Mouse (Mus musculus) neural tube, embryonic 13.5 days (tissue): Measurements from ENCODE around the gene Dgcr8. TPM values are rescaled to one million over a fixed set of nuclear protein-coding genes. Genes with fewer than 3 reads are reported as not detected.

Source experiments
- ATAC-seq: fragments of 200-750 bp; cut with Nextera tagmentation; 2 replicates; pipeline ENCODE4 v1.8.0; 2017; ENCODE audit warnings: low read depth, mild to moderate bottlenecking, moderate TSS enrichment, moderate library complexity
- H3K27ac ChIP-seq: fragments of 300-500 bp; sonication (generic); replicated peaks from 2 replicates; pipeline ENCODE4 v1.5.1; 2015; ENCODE audit warnings: moderate library complexity, mild to moderate bottlenecking, inconsistent platforms
- H3K27me3 ChIP-seq: fragments of 300-500 bp; sonication (generic); 2 replicates; pipeline ENCODE4 v1.6.1; 2015; ENCODE audit warnings: mild to moderate bottlenecking, inconsistent platforms
- H3K36me3 ChIP-seq: fragments of 300-500 bp; sonication (generic); 2 replicates; pipeline ENCODE4 v1.6.1; 2015; ENCODE audit warnings: mild to moderate bottlenecking, inconsistent platforms
- H3K4me1 ChIP-seq: fragments of 300-500 bp; sonication (generic); replicated peaks from 2 replicates; pipeline ENCODE4 v1.6.1; 2015; ENCODE audit warnings: inconsistent platforms
- H3K4me2 ChIP-seq: fragments of 300-500 bp; sonication (generic); 2 replicates; pipeline ENCODE4 v1.6.1; 2015; ENCODE audit warnings: inconsistent platforms, mild to moderate bottlenecking, moderate library complexity
- H3K4me3 ChIP-seq: fragments of 300-500 bp; sonication (generic); 2 replicates; pipeline ENCODE4 v1.5.1; 2015; ENCODE audit warnings: mild to moderate bottlenecking, inconsistent platforms
- H3K9ac ChIP-seq: fragments of 300-500 bp; sonication (generic); 2 replicates; pipeline ENCODE4 v1.6.1; 2015; ENCODE audit warnings: moderate library complexity, mild to moderate bottlenecking, inconsistent platforms
- H3K9me3 ChIP-seq: fragments of 300-500 bp; sonication (generic); 2 replicates; pipeline ENCODE4 v1.6.1; 2016; ENCODE audit warnings: inconsistent platforms
- WGBS: fragments of 180-500 bp; shearing (Covaris S2); methylation state at CpG from one replicate; pipeline ENCODE4 v1.1.7; 2015; 5-methylcytosine and 5-hydroxymethylcytosine counted together
- polyA plus RNA-seq: library from polyadenylated mRNA; unstranded; fragments of >200 nt; fragmentation: Nextera tagmentation; extraction: Ambion mirVana; gene quantifications from 2 replicates; pipeline ENCODE4 v1.2.1, GENCODE M21; 2015

Dgcr8 gene
- polyA plus RNA-seq, 1 experiment from 2014 or later: 31.2 TPM

DNA sequence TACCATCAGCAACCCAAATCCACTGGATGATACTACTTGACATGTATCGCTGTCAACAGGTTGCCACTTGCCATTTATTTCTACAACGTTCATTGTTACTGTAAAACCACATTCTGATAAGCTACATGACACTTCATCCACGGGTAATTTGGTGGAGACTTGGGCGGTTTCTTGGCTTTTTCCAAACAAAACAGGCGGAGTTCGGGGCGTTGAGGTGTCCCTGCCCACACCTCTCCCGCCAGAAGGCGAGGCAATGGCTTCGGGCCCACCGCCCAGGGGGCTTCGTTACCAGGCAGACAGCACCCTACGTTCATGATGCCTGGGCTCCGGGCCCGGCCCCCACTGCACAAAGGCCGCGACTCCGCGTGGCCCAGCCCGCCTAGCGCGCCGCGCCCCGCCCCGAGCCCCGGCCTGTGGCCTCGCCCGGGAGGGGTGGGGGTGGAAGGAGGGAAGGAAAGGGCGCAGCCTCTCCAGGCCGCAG, 425 bp downstream of the Dgcr8 start:
- H3K9ac ChIP-seq: peak overlapping the region; percentile 94
- peaks cover 18% of the 10 kb centered on the region for H3K36me3 ChIP-seq
- WGBS: under 1% methylated on average over 29 of the region's 31 CpGs
- peak overlapping the region; percentile 97 for H3K4me2 ChIP-seq
- peak overlapping the region; percentile 84 for H3K27ac ChIP-seq
- no peaks in the 10 kb centered on the region for H3K27me3 ChIP-seq
- peak overlapping the region; percentile 64 for H3K4me3 ChIP-seq
- peaks cover 33% of the 10 kb centered on the region for H3K4me1 ChIP-seq
- H3K9me3 ChIP-seq: no peaks in the 10 kb centered on the region
- ATAC-seq: peak; percentile 87

GRCm38 (mm10) chr16:18288166-18288565, 880 bp downstream of the Dgcr8 start:
- Histone ChIP-seq H3K4me2 (peak overlapping the region; percentile 97), H3K36me3 (peaks cover 23% of the 10 kb centered on the region), H3K9ac (peak overlapping the region; percentile 94), H3K9me3 (no peaks in the 10 kb centered on the region), H3K4me3 (peak overlapping the region; percentile 64), H3K27ac (peak overlapping the region; percentile 55), H3K27me3 (no peaks in the 10 kb centered on the region), H3K4me1 (peaks cover 33% of the 10 kb centered on the region)
- WGBS: 0% methylated on average over 4 of the region's 4 CpGs
- no peak for ATAC-seq

- H3K9me3 ChIP-seq: no peaks in the 10 kb centered on the region
- H3K4me2 ChIP-seq: no peak overlapping the region
- ATAC-seq: no peak
- no peak overlapping the region for H3K4me3 ChIP-seq
- no peak overlapping the region for H3K9ac ChIP-seq
- no peaks in the 10 kb centered on the region for H3K4me1 ChIP-seq
- 87% methylated on average over 2 of the region's 2 CpGs for WGBS
- no peak overlapping the region for H3K27ac ChIP-seq
- no peaks in the 10 kb centered on the region for H3K27me3 ChIP-seq
- H3K36me3 ChIP-seq: peaks cover 98% of the 10 kb centered on the region
Observed at GRCm38 (mm10) chr16:18275166-18275565, 13.9 kb downstream of the Dgcr8 start.

DNA sequence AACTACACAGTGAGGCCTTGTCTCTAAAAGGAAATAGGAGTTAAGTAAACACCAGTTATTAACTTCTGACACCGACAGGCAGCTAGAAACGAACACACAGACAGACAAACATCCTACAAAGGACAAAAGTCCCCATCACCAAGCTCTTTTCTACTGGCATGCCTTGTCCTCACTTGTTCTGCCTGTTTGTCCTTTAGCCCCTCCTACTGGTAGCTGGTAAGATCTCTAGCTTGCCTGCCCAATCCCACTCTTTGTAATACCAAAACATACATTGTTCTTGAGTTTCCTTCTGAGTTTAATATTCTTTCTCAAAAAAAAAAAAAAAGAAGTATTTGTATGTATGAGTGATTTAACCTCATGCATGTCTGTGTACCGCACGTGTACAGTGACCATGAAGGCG, 20.9 kb downstream of the Dgcr8 start:
- Histone ChIP-seq H3K4me1 (no peaks in the 10 kb centered on the region), H3K9ac (no peak overlapping the region), H3K27me3 (no peaks in the 10 kb centered on the region), H3K4me3 (no peak overlapping the region), H3K9me3 (no peaks in the 10 kb centered on the region), H3K36me3 (peaks cover 93% of the 10 kb centered on the region), H3K27ac (no peak overlapping the region), H3K4me2 (no peak overlapping the region)
- WGBS: 86% methylated on average over 5 of the region's 5 CpGs
- ATAC-seq: no peak

DNA sequence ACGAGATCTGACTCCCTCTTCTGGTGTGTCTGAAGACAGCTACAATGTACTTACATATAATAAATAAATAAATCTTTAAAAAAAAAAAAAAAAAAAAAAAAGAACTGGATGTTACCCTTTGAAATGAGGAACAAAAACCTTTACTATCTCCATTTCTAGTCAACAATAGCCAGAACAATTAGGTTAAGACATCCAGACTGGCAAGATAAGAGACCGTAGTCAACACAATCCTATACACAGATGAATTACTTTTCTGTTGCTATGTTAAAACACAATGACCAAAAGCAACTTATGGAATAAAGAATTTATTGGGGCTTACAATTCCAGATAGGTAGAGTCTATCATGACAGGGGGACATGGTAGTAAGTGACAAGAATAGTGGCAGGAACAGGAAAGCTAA, 24.0 kb downstream of the Dgcr8 start:
- H3K9ac ChIP-seq: no peak overlapping the region
- H3K4me3 ChIP-seq: no peak overlapping the region
- 88% methylated on average over 2 of the region's 2 CpGs for WGBS
- no peaks in the 10 kb centered on the region for H3K9me3 ChIP-seq
- H3K4me1 ChIP-seq: no peaks in the 10 kb centered on the region
- no peaks in the 10 kb centered on the region for H3K27me3 ChIP-seq
- no peak overlapping the region for H3K4me2 ChIP-seq
- no peak overlapping the region for H3K27ac ChIP-seq
- ATAC-seq: no peak
- peaks cover 87% of the 10 kb centered on the region for H3K36me3 ChIP-seq

DNA sequence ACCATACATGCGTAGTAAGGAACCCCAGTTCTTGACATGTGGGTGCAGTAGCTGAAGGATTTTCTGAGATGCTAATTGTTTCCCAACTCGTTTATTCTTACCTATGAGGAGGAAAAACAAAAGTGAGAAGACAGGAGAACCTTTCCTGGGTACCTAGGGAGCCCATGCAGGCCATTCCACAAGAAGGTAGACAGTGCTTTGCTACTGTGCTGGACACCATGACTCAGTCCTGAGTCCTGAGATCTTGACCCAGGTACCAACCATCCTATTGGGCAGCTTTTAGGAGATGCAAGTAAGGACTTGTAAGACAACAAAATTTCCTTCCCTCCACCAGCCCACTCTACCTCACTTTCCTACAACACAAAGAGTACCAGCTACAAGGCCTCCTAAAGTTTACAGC, 30.8 kb downstream of the Dgcr8 start, which contains the start of gene Gm49776:
Gene Gm49776, minus strand, starts transcription at position 101 of the 400 bp plus-strand sequence.
- Histone ChIP-seq H3K9ac (no peak within 1 kb of the TSS), H3K36me3 (peaks cover 92% of the 10 kb centered on the region), H3K27me3 (no peaks in the 10 kb centered on the region), H3K27ac (no peak within 1 kb of the TSS), H3K4me2 (no peak within 1 kb of the TSS), H3K4me3 (no peak within 1 kb of the TSS), H3K4me1 (no peaks in the 10 kb centered on the region), H3K9me3 (no peaks in the 10 kb centered on the region)
- ATAC-seq: no peak
- 94% methylated on average over 2 of the region's 2 CpGs for WGBS

DNA sequence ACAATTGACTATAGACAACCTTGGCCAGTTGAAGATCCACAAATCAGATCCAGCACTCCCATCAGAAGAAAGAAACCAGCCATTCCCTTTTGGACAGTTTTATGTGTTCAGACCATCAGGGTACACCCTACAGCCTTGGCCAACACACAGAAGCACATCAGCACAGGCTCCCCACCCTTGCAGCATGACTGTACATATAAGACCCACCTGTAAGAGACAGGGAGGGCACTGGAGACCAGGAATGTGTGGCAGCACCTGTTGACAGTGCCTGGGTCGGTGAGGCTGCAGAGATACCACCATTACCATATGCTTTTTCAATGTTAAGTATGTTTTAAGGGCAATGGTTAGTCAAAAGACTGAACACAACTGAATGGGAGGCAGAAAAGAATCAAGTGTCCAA, 35.2 kb downstream of the Dgcr8 start:
- 93% methylated on average over 1 of the region's 1 CpGs for WGBS
- no peaks in the 10 kb centered on the region for H3K9me3 ChIP-seq
- peaks cover 81% of the 10 kb centered on the region for H3K36me3 ChIP-seq
- ATAC-seq: no peak
- H3K4me2 ChIP-seq: no peak overlapping the region
- H3K4me1 ChIP-seq: peaks cover 27% of the 10 kb centered on the region
- H3K27me3 ChIP-seq: no peaks in the 10 kb centered on the region
- H3K4me3 ChIP-seq: no peak overlapping the region
- no peak overlapping the region for H3K27ac ChIP-seq
- no peak overlapping the region for H3K9ac ChIP-seq

DNA sequence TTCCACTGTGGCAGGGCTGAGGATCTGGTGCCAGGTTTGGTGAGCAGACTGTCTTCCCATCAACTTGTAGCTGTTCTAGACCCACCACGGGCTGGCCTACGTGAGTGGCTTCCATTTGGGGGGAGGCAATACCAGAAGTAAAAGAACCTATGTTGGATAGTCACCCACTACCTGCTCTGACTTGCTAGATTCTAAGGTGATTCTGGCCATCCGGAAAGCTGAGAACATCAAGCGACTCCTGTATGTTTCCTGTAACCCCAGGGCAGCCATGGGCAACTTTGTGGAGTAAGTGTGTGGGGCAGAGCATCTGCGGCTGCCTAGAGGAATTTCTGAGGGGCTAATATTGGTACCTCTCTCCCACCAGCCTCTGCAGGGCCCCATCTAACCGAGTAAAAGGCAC, 36.3 kb downstream of the Dgcr8 start:
- H3K4me3 ChIP-seq: no peak overlapping the region
- no peaks in the 10 kb centered on the region for H3K9me3 ChIP-seq
- 82% methylated on average over 6 of the region's 6 CpGs for WGBS
- no peak for ATAC-seq
- H3K27me3 ChIP-seq: no peaks in the 10 kb centered on the region
- no peak overlapping the region for H3K4me2 ChIP-seq
- no peak overlapping the region for H3K9ac ChIP-seq
- H3K36me3 ChIP-seq: peaks cover 72% of the 10 kb centered on the region
- H3K4me1 ChIP-seq: peaks cover 29% of the 10 kb centered on the region
- H3K27ac ChIP-seq: no peak overlapping the region

DNA sequence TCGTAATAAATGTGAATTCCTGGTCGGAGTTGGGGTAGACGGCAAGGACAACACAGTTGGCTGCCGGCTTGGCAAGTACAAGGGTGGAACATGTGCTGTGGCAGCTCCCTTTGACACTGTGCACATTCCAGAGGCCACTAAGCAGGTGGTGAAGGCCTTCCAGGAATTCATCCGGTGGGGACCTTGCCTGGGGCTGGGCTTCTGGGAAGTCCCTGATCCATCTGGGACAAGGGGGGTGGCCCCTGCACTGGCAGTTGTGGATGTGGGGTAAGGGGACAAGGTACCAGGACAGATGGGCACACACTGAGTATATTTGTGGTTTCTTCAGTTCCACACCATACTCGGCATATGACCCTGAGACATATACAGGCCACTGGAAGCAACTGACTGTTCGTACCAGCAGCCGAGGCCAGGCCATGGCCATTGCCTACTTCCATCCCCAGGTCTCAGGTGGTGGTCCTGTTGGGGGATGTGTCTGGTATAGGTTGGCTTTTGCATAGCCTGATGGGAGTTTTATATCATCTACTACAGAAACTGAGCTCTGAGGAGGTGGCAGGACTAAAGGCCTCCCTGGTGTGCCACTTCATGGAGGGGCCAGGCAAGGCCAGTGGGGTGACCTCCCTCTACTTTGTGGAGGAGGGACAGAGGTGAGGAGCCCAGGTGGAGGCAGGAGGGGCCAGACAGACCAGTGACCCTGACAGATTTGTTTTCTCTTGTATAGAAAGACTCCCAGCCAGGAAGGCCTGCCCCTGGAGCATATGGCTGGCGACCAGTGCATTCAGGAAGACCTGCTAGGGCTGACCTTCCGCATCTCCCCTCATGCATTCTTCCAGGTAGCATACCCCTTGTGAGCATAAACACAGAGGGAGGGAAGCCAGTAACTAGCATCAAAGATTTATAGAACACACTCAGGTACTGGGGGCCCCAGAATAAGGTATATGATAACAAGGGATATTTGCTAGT, 37.9 kb downstream of the Dgcr8 start:
- Histone ChIP-seq H3K9me3 (no peaks in the 10 kb centered on the region), H3K27me3 (no peaks in the 10 kb centered on the region), H3K4me3 (peak overlapping the region; percentile 89), H3K4me1 (peaks cover 45% of the 10 kb centered on the region), H3K36me3 (peaks cover 67% of the 10 kb centered on the region), H3K9ac (peak overlapping the region; percentile 92), H3K4me2 (peak overlapping the region; percentile 91), H3K27ac (no peak overlapping the region; the same call in 1 of the 2 replicates)
- no peak for ATAC-seq
- 71% methylated on average over 10 of the region's 10 CpGs for WGBS

DNA sequence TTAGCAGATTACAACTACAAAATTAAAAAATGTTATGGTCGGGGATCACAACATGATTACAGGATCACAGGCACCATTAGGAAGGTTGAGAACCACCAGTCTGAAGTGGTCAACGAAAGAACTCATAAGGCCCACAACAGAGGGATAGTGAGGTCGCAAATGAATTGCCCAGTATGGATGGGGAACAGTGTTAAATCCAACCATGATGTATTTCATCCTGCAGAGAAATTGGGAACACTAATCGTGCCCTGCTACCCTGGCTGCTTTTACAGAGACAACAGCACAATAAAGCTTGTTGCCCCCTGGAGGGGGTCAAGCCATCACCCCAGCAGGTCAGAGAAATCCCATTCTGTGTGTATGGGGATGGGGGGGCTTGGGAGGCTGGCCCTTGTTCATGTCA, 38.8 kb downstream of the Dgcr8 start:
- ATAC-seq: no peak
- Histone ChIP-seq H3K4me2 (peak overlapping the region; percentile 91), H3K36me3 (peaks cover 67% of the 10 kb centered on the region), H3K27me3 (no peaks in the 10 kb centered on the region), H3K9me3 (no peaks in the 10 kb centered on the region), H3K4me1 (peaks cover 52% of the 10 kb centered on the region), H3K9ac (peak overlapping the region; percentile 92), H3K27ac (no peak overlapping the region; the same call in 1 of the 2 replicates), H3K4me3 (peak overlapping the region; percentile 89)
- 47% methylated on average over 4 of the region's 4 CpGs for WGBS

- WGBS: 7% methylated on average over 27 of the region's 27 CpGs
Observed at GRCm38 (mm10) chr16:18249364-18249967, 39.6 kb downstream of the Dgcr8 start.

More at GRCm38 (mm10) chr16:18249364-18249967, 39.6 kb downstream of the Dgcr8 start:
- Histone ChIP-seq H3K36me3 (peaks cover 67% of the 10 kb centered on the region), H3K4me1 (peaks cover 52% of the 10 kb centered on the region), H3K4me2 (peak overlapping the region; percentile 91), H3K9me3 (no peaks in the 10 kb centered on the region), H3K4me3 (peak overlapping the region; percentile 89), H3K9ac (peak overlapping the region; percentile 92), H3K27me3 (no peaks in the 10 kb centered on the region), H3K27ac (peak overlapping the region; percentile 95)
- peak; percentile 34 for ATAC-seq
